Mouse (Mus musculus) kidney, adult 2 months (tissue): Measurements from ENCODE around the gene Gm37240.

ENCODE experiments used
- CTCF ChIP-seq: fragments of 200-500 bp; conservative IDR thresholded peaks from 2 replicates; pipeline ENCODE4 v1.5.1; 2011; ENCODE audit warnings: low read depth, mild to moderate bottlenecking, control low read depth, low read length, moderate library complexity, mixed read lengths; ENCODE audit not compliant: insufficient read depth, insufficient read length
- POLR2A ChIP-seq: fragments of 200-500 bp; IDR thresholded peaks from one replicate; pipeline ENCODE4 v1.6.1; 2011; ENCODE audit warnings: low read depth, low read length, control low read depth

DNA sequence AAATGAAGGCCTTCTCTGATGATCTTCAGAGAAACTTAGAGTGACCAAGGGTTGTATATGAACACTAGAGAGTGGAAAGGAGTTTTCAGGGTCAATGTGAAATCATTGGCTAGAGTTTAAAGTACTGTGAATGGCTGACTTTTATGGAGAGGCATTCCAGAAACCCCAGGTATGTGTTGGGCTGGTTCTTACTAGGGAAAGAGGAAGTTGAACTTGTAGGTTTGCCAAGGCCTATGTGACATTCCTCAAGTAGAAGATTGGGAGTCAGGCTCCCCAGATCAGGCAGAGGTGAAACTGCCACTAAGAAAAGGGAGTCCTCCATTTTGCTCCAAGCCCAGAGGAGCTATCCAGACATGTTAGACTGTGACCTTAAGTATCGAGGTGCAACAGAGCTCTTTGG, 858.2 kb downstream of the Gm37240 start:
- TF ChIP-seq CTCF = no peak
- no peak for TF ChIP-seq POLR2A
